Mouse (Mus musculus) CD8-positive naive resting alpha-beta T cell, adult 57 days (primary cell): ENCODE results near the gene Lrrc63. TPM values are rescaled to one million over a fixed set of nuclear protein-coding genes. Genes with fewer than 3 reads are reported as not detected.

Experiments used
- total RNA-seq: library from RNA; stranded (reverse); gene quantifications from one replicate; pipeline ENCODE4 v1.2.4, GENCODE M21; 2023

The Lrrc63 gene
- not detected for total RNA-seq

DNA sequence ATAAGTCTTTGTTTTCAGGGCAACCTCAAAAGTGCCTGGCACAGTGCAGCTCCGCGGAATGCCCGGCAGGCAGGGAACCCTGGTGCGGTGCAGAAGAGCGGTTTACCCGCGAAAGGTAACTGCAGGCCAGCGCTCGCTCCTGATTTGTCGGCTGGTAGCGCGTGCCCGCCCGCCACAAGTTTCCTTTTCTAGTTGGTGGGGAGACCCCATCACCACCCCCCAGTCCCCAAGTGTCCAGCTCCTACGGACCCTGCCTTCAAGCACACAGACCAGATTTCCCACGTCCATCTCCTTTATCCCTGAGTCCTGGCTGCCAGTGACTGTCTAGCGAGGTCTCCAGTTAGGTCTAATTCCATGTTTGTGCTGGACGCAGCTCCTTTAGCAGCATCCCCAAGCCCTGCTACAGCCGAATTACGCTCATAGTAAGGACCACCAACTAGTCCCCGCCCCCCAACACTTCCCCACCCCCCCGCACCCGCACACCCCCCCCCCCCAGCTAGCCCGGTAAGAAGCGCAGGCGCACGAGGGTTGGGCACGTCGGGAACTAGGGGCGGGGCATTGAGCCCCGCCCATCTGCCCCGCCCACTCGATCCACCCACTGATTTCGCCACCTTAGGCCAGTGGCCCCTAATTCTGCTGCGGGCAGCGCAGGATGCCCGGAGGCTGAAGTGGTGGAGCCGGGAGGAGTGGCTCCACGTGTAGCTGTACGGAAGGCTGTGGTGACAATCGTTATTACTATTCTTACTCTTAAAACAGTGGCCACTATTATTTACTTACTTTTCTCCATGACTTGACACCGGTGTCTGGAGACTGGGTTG, at the start of gene Lrrc63, which contains the start of gene Lcp1:
Lrrc63 (minus strand) TSS at position 381 of the 818 bp plus-strand sequence.
Lcp1 (plus strand) TSS at position 601 of the 818 bp plus-strand sequence.

Other genes with a start within 250 kb of the Lrrc63 start
- gene Lrch1, start 183.0 kb downstream of the Lrrc63 start, total RNA-seq = 73.9 TPM
- 8.6 TPM for gene Rubcnl, start 114.9 kb downstream of the Lrrc63 start, total RNA-seq
- gene Lcp1, start 220 bp upstream of the Lrrc63 start, total RNA-seq = 476 TPM
- not detected for gene Cpb2, start 111.4 kb upstream of the Lrrc63 start, total RNA-seq
- gene Zc3h13, start 153.5 kb upstream of the Lrrc63 start, total RNA-seq = 47.5 TPM